10 mouse cellular contexts compared by ENCODE assay signal in genomic region chr8:122639521-122640248, GRCm38 (mm10). TPM values are rescaled to one million over a fixed set of nuclear protein-coding genes. Genes with fewer than 3 reads are reported as not detected.
DNase-seq lines count a peak whose midpoint lies in the region; ATAC-seq lines count a peak whose summit lies in the region.
"Had no signal": no experiment of that assay in that cellular context is flagged by ENCODE, and none has a peak within 500 bp of the region (broad histone marks: within the 10 kb centered on the region; RNA-seq: fewer than 3 reads in every experiment).

No protein-coding gene starts in this region.

- peak; percentile 84 to 87 for DNase-seq in heart, adult 18-20 months
- peak; percentile 74 to 79 for DNase-seq in cerebellum, postnatal 25 days
- peak; percentile 77 for DNase-seq in gastrocnemius, postnatal 25 days
- DNase-seq in kidney, adult 8-10 months = peak; percentile 56 to 59
- DNase-seq in ovary, postnatal 14 days (ENCODE audit: low spot score) = peak; percentile 46

- no peak overlapping the region for H3K9ac ChIP-seq in heart, embryonic 11.5 days (ENCODE audit: low read depth, low read length)
- no peak overlapping the region for H3K9ac ChIP-seq in lung, embryonic 15.5 days

- H3K4me2 ChIP-seq in heart, embryonic 11.5 days = no peak overlapping the region
- H3K4me2 ChIP-seq in lung, embryonic 15.5 days = 0 out of 2 replicates have a peak overlapping the region, but pooled peaks have one; percentile 6

- peaks cover 38% of the 10 kb centered on the region for H3K4me1 ChIP-seq in heart, embryonic 11.5 days (ENCODE audit: control insufficient read depth, insufficient read depth, low read length)
- peaks cover 50% of the 10 kb centered on the region for H3K4me1 ChIP-seq in lung, embryonic 15.5 days

- no peak overlapping the region for H3K27ac ChIP-seq in heart, embryonic 11.5 days (ENCODE audit: low read depth, low read length)
- peak overlapping the region; percentile 26 for H3K27ac ChIP-seq in lung, embryonic 15.5 days
- H3K27ac ChIP-seq: macrophage had no signal

- no peaks in the 10 kb centered on the region for H3K27me3 ChIP-seq in heart, embryonic 11.5 days (ENCODE audit: control insufficient read depth, insufficient read depth, low read length)
- H3K27me3 ChIP-seq in lung, embryonic 15.5 days = no peaks in the 10 kb centered on the region
- H3K27me3 ChIP-seq: CH12.LX had no signal

- no peaks in the 10 kb centered on the region for H3K9me3 ChIP-seq in heart, embryonic 11.5 days (replicated peaks; ENCODE audit: control insufficient read depth, low read length)
- H3K9me3 ChIP-seq in lung, embryonic 15.5 days = no peaks in the 10 kb centered on the region

- H3K4me3 ChIP-seq in heart, embryonic 11.5 days (ENCODE audit: low read depth, low read length) = no peak overlapping the region
- H3K4me3 ChIP-seq in lung, embryonic 15.5 days = no peak overlapping the region

- H3K36me3 ChIP-seq in heart, embryonic 11.5 days (ENCODE audit: control insufficient read depth, insufficient read depth, low read length) = no peaks in the 10 kb centered on the region; the same call in 1 of the 2 replicates
- H3K36me3 ChIP-seq in lung, embryonic 15.5 days = peaks cover 3% of the 10 kb centered on the region; the same call in 1 of the 2 replicates

- ATAC-seq in heart, embryonic 11.5 days (replicated peaks; ENCODE audit: insufficient number of reproducible peaks, low FRiP score, low TSS enrichment) = no peak
- peak; percentile 84 for ATAC-seq in lung, embryonic 15.5 days (ENCODE audit: borderline replicate concordance, extremely low read depth, low FRiP score, low TSS enrichment)
- no peak for ATAC-seq in megakaryocyte progenitor cell, adult 5-6 weeks (replicated peaks; ENCODE audit: poor library complexity)

- WGBS in heart, embryonic 11.5 days (ENCODE audit: insufficient replicate concordance) = 41% methylated on average over 16 of the region's 16 CpGs
- 19% methylated on average over 16 of the region's 16 CpGs for WGBS in lung, embryonic 15.5 days

RNA-seq across cellular contexts. Expression of gene Pabpn1l, which starts 17.1 kb away (rescaled TPM):
- total RNA-seq in heart, adult 18-20 months (2021) = not detected
- polyA plus RNA-seq in heart, embryonic 11.5 days (2014; fragmentation: Nextera tagmentation; extraction: Ambion mirVana) = not detected in 2 replicates
- not detected for total RNA-seq in gastrocnemius, postnatal 25 days (2021)
- polyA plus RNA-seq in lung, embryonic 15.5 days (2015; fragmentation: Nextera tagmentation; extraction: Ambion mirVana) = not detected in 2 replicates
- 0.12 TPM in 1 of 2 replicates, not detected in the other for total RNA-seq in megakaryocyte progenitor cell, adult 5-6 weeks (2015)
- total RNA-seq in megakaryocyte progenitor cell, adult 5-6 weeks (2017) = not detected in 2 replicates
- total RNA-seq: CH12.LX had no signal
- polyA plus RNA-seq: macrophage had no signal

RNA-seq across cellular contexts. Expression of gene Trappc2l, which starts 28.2 kb away (rescaled TPM):
- 10 to 100 TPM; 62.0 to 69.1 TPM for total RNA-seq in heart, adult 18-20 months (2021)
- 49.8 and 60.0 TPM in 2 replicates for polyA plus RNA-seq in heart, embryonic 11.5 days (2014; fragmentation: Nextera tagmentation; extraction: Ambion mirVana)
- total RNA-seq in gastrocnemius, postnatal 25 days (2021) = 10 to 100 TPM; 37.9 to 40.3 TPM
- 49.5 and 53.0 TPM in 2 replicates for polyA plus RNA-seq in lung, embryonic 15.5 days (2015; fragmentation: Nextera tagmentation; extraction: Ambion mirVana)
- total RNA-seq in megakaryocyte progenitor cell, adult 5-6 weeks (2015) = 41.5 and 52.4 TPM in 2 replicates
- total RNA-seq in megakaryocyte progenitor cell, adult 5-6 weeks (2017) = 18.0 and 27.9 TPM in 2 replicates

RNA-seq across cellular contexts. Expression of gene Galns, which starts 28.4 kb away (rescaled TPM):
- 1 to 10 TPM; 3.6 to 4.0 TPM for total RNA-seq in heart, adult 18-20 months (2021)
- 11.4 and 12.3 TPM in 2 replicates for polyA plus RNA-seq in heart, embryonic 11.5 days (2014; fragmentation: Nextera tagmentation; extraction: Ambion mirVana)
- total RNA-seq in gastrocnemius, postnatal 25 days (2021) = 1 to 10 TPM; 1.3 to 1.8 TPM
- 12.5 and 13.5 TPM in 2 replicates for polyA plus RNA-seq in lung, embryonic 15.5 days (2015; fragmentation: Nextera tagmentation; extraction: Ambion mirVana)
- 30.3 and 31.8 TPM in 2 replicates for total RNA-seq in megakaryocyte progenitor cell, adult 5-6 weeks (2015)
- total RNA-seq in megakaryocyte progenitor cell, adult 5-6 weeks (2017) = 32.2 and 33.1 TPM in 2 replicates

RNA-seq across cellular contexts. Expression of gene Cbfa2t3, which starts 59.2 kb away (rescaled TPM):
- total RNA-seq in heart, adult 18-20 months (2021) = 10 to 100 TPM; 18.7 to 20.4 TPM
- 5.2 and 5.4 TPM in 2 replicates for polyA plus RNA-seq in heart, embryonic 11.5 days (2014; fragmentation: Nextera tagmentation; extraction: Ambion mirVana)
- total RNA-seq in gastrocnemius, postnatal 25 days (2021) = 10 to 100 TPM; 19.0 to 27.8 TPM
- polyA plus RNA-seq in lung, embryonic 15.5 days (2015; fragmentation: Nextera tagmentation; extraction: Ambion mirVana) = 4.8 and 5.4 TPM in 2 replicates
- total RNA-seq in megakaryocyte progenitor cell, adult 5-6 weeks (2015) = 19.6 and 20.7 TPM in 2 replicates
- 11.8 and 12.3 TPM in 2 replicates for total RNA-seq in megakaryocyte progenitor cell, adult 5-6 weeks (2017)

Comparison
In these comparisons a context has a peak if more than half of its experiments do, and no peak if none do; other contexts are left out.
1. RNA of gene Galns, which starts 28.4 kb away (total RNA-seq): 30.3 to 33.1 TPM in megakaryocyte progenitor cell, adult 5-6 weeks; 3.6 to 4.0 TPM in heart, adult 18-20 months and 1.3 to 1.8 TPM in gastrocnemius, postnatal 25 days; every median in the first group is over 4 times any median in the second.
2. Peak in every context shown above with its lines, with median percentiles within 50 percentile points of each other: DNase-seq.